8 mouse cellular contexts compared by ENCODE assay signal in genomic region chr2:156065099-156066041, GRCm38 (mm10). TPM values are rescaled to one million over a fixed set of nuclear protein-coding genes. Genes with fewer than 3 reads are reported as not detected.
DNase-seq lines count a peak whose midpoint lies in the region; ATAC-seq and TF ChIP-seq lines count a peak whose summit lies in the region.

TSS of gene Spag4 (plus strand) at chr2:156065175.

- peak; percentile 82 for DNase-seq in ES-CJ7 (ENCODE audit: low read depth, low spot score)
- peak; percentile 89 for DNase-seq in kidney, postnatal 10 days
- DNase-seq in lung, embryonic 14.5 days, result peak; percentile 87
- peak; percentile 56 to 65 for DNase-seq in thymus, adult 18-20 months

- H3K27me3 ChIP-seq in erythroblast, embryonic 14.5 days (ENCODE audit: control insufficient read depth), result no peaks in the 10 kb centered on the region; the same call in 1 of the 2 replicates
- H3K27me3 ChIP-seq in heart, embryonic 14.5 days (ENCODE audit: control insufficient read depth, insufficient read depth, low read length), result no peaks in the 10 kb centered on the region
- H3K27me3 ChIP-seq in lung, embryonic 14.5 days (ENCODE audit: insufficient read depth, low read length), result no peaks in the 10 kb centered on the region
- H3K27me3 ChIP-seq in neural tube, embryonic 15.5 days (replicated peaks), result no peaks in the 10 kb centered on the region

- ATAC-seq in heart, embryonic 14.5 days (ENCODE audit: insufficient number of reproducible peaks, insufficient read depth, low FRiP score, low read depth), result peak; percentile 77
- peak; percentile 82 for ATAC-seq in lung, embryonic 14.5 days (ENCODE audit: insufficient read depth)
- ATAC-seq in neural tube, embryonic 15.5 days (ENCODE audit: low FRiP score), result peak; percentile 82

- no peak for TF ChIP-seq CTCF in lung, embryonic 14.5 days (IDR thresholded peaks at IDR 0.05; ENCODE audit: low read depth)

- WGBS in heart, embryonic 14.5 days, result under 1% methylated on average over 81 of the region's 81 CpGs
- under 1% methylated on average over 78 of the region's 81 CpGs for WGBS in lung, embryonic 14.5 days
- WGBS in neural tube, embryonic 15.5 days, result under 1% methylated on average over 77 of the region's 81 CpGs

- no peaks in the 10 kb centered on the region for H3K9me3 ChIP-seq in erythroblast, embryonic 14.5 days (ENCODE audit: control insufficient read depth, low read length)
- peaks cover 3% of the 10 kb centered on the region; the same call in 1 of the 2 replicates for H3K9me3 ChIP-seq in heart, embryonic 14.5 days (ENCODE audit: control insufficient read depth, low read length)
- H3K9me3 ChIP-seq in lung, embryonic 14.5 days (ENCODE audit: low read depth, low read length), result no peaks in the 10 kb centered on the region
- no peaks in the 10 kb centered on the region for H3K9me3 ChIP-seq in neural tube, embryonic 15.5 days (replicated peaks)

- peak within 1 kb of the TSS; percentile 84 for H3K9ac ChIP-seq in heart, embryonic 14.5 days (ENCODE audit: low read length)
- H3K9ac ChIP-seq in lung, embryonic 14.5 days, result peak within 1 kb of the TSS; percentile 87
- peak within 1 kb of the TSS; percentile 79 for H3K9ac ChIP-seq in neural tube, embryonic 15.5 days (replicated peaks)

- peak within 1 kb of the TSS; percentile 74 for H3K4me3 ChIP-seq in brown adipose tissue, adult 24 weeks (ENCODE audit: insufficient read depth, low read depth, low read length)
- peak within 1 kb of the TSS; percentile 81 for H3K4me3 ChIP-seq in erythroblast, embryonic 14.5 days (replicated peaks)
- H3K4me3 ChIP-seq in heart, embryonic 14.5 days (ENCODE audit: control insufficient read depth in 1 of 2, insufficient read depth in 1 of 2, low read depth in 1 of 2, low read length in 2 of 2), result peak within 1 kb of the TSS; percentile 78 to 83
- peak within 1 kb of the TSS; percentile 73 for H3K4me3 ChIP-seq in lung, embryonic 14.5 days (ENCODE audit: low read depth, low read length)
- H3K4me3 ChIP-seq in neural tube, embryonic 15.5 days (replicated peaks), result peak within 1 kb of the TSS; percentile 81

- H3K27ac ChIP-seq in brown adipose tissue, adult 24 weeks (replicated peaks; ENCODE audit: low read depth, low read length), result no peak within 1 kb of the TSS
- peak within 1 kb of the TSS; percentile 58 to 75 for H3K27ac ChIP-seq in heart, embryonic 14.5 days (replicated peaks in 1 of 2; ENCODE audit: control insufficient read depth in 1 of 2, insufficient read depth in 1 of 2, low read depth in 2 of 2, low read length in 2 of 2)
- peak within 1 kb of the TSS; percentile 88 for H3K27ac ChIP-seq in lung, embryonic 14.5 days (ENCODE audit: low read depth)
- peak within 1 kb of the TSS; percentile 87 for H3K27ac ChIP-seq in neural tube, embryonic 15.5 days (replicated peaks)

- H3K4me1 ChIP-seq in brown adipose tissue, adult 24 weeks (ENCODE audit: control insufficient read depth, insufficient read depth, insufficient read length, low read length), result no peaks in the 10 kb centered on the region
- H3K4me1 ChIP-seq in erythroblast, embryonic 14.5 days (ENCODE audit: control insufficient read depth), result peaks cover 21% of the 10 kb centered on the region
- peaks cover 2 to 6% of the 10 kb centered on the region in 2 experiments; a peak in 3 of 4 replicates for H3K4me1 ChIP-seq in heart, embryonic 14.5 days (ENCODE audit: control insufficient read depth in 2 of 2, insufficient read depth in 2 of 2, low read length in 2 of 2)
- H3K4me1 ChIP-seq in lung, embryonic 14.5 days (ENCODE audit: insufficient read depth), result no peaks in the 10 kb centered on the region
- H3K4me1 ChIP-seq in neural tube, embryonic 15.5 days, result peaks cover 13% of the 10 kb centered on the region

- peaks cover 18% of the 10 kb centered on the region for H3K36me3 ChIP-seq in erythroblast, embryonic 14.5 days (ENCODE audit: control insufficient read depth)
- peaks cover 17% of the 10 kb centered on the region for H3K36me3 ChIP-seq in heart, embryonic 14.5 days (ENCODE audit: control insufficient read depth, insufficient read depth, low read length)
- peaks cover 23% of the 10 kb centered on the region for H3K36me3 ChIP-seq in lung, embryonic 14.5 days (ENCODE audit: insufficient read depth)
- peaks cover 23% of the 10 kb centered on the region for H3K36me3 ChIP-seq in neural tube, embryonic 15.5 days

- H3K4me2 ChIP-seq in heart, embryonic 14.5 days (ENCODE audit: low read length), result peak within 1 kb of the TSS; percentile 97
- H3K4me2 ChIP-seq in lung, embryonic 14.5 days, result peak within 1 kb of the TSS; percentile 95
- H3K4me2 ChIP-seq in neural tube, embryonic 15.5 days, result peak within 1 kb of the TSS; percentile 96

RNA-seq across cellular contexts. Expression of gene Spag4, which starts in this region (rescaled TPM):
- polyA plus RNA-seq in brown adipose tissue, adult 24 weeks (2012; ENCODE audit: insufficient read depth, insufficient read length, missing spikeins), result 4.0 and 5.4 TPM in 2 replicates
- polyA plus RNA-seq in erythroblast, embryonic 14.5 days (2012), result 0.08 and 0.09 TPM in 2 replicates
- polyA plus RNA-seq in heart, embryonic 14.5 days (2014; fragmentation: Nextera tagmentation; extraction: Ambion mirVana), result 1.8 and 2.3 TPM in 2 replicates
- 3.2 and 3.9 TPM in 2 replicates for polyA plus RNA-seq in lung, embryonic 14.5 days (2014; fragmentation: Nextera tagmentation; extraction: Ambion mirVana)
- polyA plus RNA-seq in neural tube, embryonic 15.5 days (2015; fragmentation: Nextera tagmentation; extraction: Ambion mirVana), result 5.9 and 6.4 TPM in 2 replicates
